Mouse (Mus musculus): ENCODE measurements around the gene Vps4b. TPM values are rescaled to one million over a fixed set of nuclear protein-coding genes. Genes with fewer than 3 reads are reported as not detected.

Vps4b gene
- total and polyA plus RNA-seq, 2 experiments from 2014 or later = 17.5 to 31.7 TPM

DNA sequence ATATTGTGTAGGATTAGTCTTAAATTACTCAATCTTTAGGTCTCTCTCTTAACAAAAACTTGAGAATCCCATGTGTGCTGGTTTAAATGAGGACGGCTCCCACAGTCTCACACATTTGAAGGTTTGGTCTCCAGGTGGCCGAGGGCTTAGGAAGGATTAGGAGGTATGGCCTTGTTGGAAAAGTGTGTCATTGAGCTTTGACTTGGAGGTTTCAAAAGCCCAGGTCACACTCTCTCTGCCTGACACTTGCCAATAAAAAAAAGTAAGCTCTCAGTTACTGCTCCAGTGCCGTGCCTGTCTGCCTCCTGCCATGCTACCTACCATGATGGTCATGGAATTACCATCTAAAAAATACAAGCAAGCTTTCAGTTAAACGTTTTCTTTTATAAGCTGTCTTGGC is 21.6 kb downstream of the Vps4b start:
- H3K4me1 ChIP-seq (ENCODE audit: control insufficient read depth, insufficient read depth) = no peaks in the 10 kb centered on the region
- no peak overlapping the region for H3K4me3 ChIP-seq (ENCODE audit: low read depth, low read length)
- H3K9me3 ChIP-seq (replicated peaks; ENCODE audit: control insufficient read depth, low read length) = no peaks in the 10 kb centered on the region
- peaks cover 68% of the 10 kb centered on the region for H3K36me3 ChIP-seq (replicated peaks; ENCODE audit: control insufficient read depth, insufficient read depth, low read length)
- TF ChIP-seq EP300 (IDR thresholded peaks at IDR 0.05; ENCODE audit: low read depth) (no peak), CTCF (IDR thresholded peaks at IDR 0.05; ENCODE audit: low read depth) (no peak)
- H3K27ac ChIP-seq (ENCODE audit: low read depth) = no peak overlapping the region
- H3K4me2 ChIP-seq (ENCODE audit: low read depth, low read length) = no peak overlapping the region
- DNase-seq (ENCODE audit: low spot score) = no peak
- no peak for ATAC-seq (ENCODE audit: insufficient read depth, low read depth)
- WGBS = 86% methylated on average over 4 of the region's 4 CpGs
- H3K9ac ChIP-seq (replicated peaks; ENCODE audit: low read depth, low read length) = no peak overlapping the region
- H3K27me3 ChIP-seq (ENCODE audit: control insufficient read depth, insufficient read depth, low read length) = no peaks in the 10 kb centered on the region

DNA sequence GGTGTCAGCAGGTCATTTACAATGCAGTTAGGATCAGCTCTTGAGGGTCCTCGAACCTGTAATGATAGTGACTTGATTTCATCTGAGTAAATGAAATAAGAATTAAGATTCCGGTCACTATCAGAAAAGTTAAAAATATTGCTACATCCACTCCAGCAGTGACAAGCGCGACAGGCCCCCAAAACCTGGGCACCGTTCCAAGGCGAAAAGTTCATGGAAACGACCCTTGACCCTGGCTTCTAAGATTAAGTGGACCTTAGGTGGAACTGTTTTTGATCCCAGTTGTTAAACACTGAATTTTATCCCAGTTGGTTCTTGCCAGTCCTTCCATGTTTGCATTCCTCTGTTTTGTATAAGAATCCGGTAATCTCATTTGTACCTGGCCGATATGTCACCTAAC is 22.4 kb downstream of the Vps4b start:
- ATAC-seq (ENCODE audit: insufficient read depth, low read depth) = no peak
- Histone ChIP-seq H3K9me3 (replicated peaks; ENCODE audit: control insufficient read depth, low read length) (no peaks in the 10 kb centered on the region), H3K4me3 (ENCODE audit: low read depth, low read length) (no peak overlapping the region), H3K9ac (replicated peaks; ENCODE audit: low read depth, low read length) (no peak overlapping the region), H3K4me1 (ENCODE audit: control insufficient read depth, insufficient read depth) (no peaks in the 10 kb centered on the region), H3K4me2 (ENCODE audit: low read depth, low read length) (no peak overlapping the region), H3K27ac (ENCODE audit: low read depth) (no peak overlapping the region), H3K36me3 (replicated peaks; ENCODE audit: control insufficient read depth, insufficient read depth, low read length) (peaks cover 63% of the 10 kb centered on the region), H3K27me3 (ENCODE audit: control insufficient read depth, insufficient read depth, low read length) (no peaks in the 10 kb centered on the region)
- 68% methylated on average over 9 of the region's 9 CpGs for WGBS
- TF ChIP-seq EP300 (IDR thresholded peaks at IDR 0.05; ENCODE audit: low read depth) (no peak), CTCF (IDR thresholded peaks at IDR 0.05; ENCODE audit: low read depth) (no peak)
- DNase-seq (ENCODE audit: low spot score) = no peak

DNA sequence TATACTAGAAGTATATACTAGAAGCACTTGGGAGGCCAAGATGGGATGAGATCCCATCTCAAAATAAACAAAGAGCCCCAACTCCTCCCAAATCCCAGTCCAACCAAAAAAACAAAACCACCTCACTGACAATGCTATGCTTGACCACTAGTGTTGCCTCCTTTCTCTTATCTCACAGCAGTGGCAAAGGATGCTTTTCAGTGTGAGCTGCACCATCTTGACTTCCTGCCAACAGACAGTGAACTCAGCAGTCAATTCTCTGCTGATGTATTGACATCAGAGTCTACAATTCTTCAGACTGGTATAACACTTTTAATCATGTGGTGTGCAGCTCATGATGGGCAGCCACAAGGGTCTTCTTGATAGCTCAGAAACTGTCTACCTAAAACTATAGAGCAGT is 27.8 kb downstream of the Vps4b start:
- Histone ChIP-seq H3K27ac (ENCODE audit: low read depth) (no peak overlapping the region), H3K4me3 (ENCODE audit: low read depth, low read length) (no peak overlapping the region), H3K9me3 (replicated peaks; ENCODE audit: control insufficient read depth, low read length) (no peaks in the 10 kb centered on the region), H3K9ac (replicated peaks; ENCODE audit: low read depth, low read length) (no peak overlapping the region), H3K36me3 (replicated peaks; ENCODE audit: control insufficient read depth, insufficient read depth, low read length) (peaks cover 54% of the 10 kb centered on the region), H3K4me2 (ENCODE audit: low read depth, low read length) (no peak overlapping the region), H3K27me3 (ENCODE audit: control insufficient read depth, insufficient read depth, low read length) (no peaks in the 10 kb centered on the region), H3K4me1 (ENCODE audit: control insufficient read depth, insufficient read depth) (no peaks in the 10 kb centered on the region)
- ATAC-seq (ENCODE audit: insufficient read depth, low read depth) (no peak), DNase-seq (ENCODE audit: low spot score) (no peak)
- no peak for TF ChIP-seq EP300 (IDR thresholded peaks at IDR 0.05; ENCODE audit: low read depth)
- TF ChIP-seq CTCF (IDR thresholded peaks at IDR 0.05; ENCODE audit: low read depth) = no peak

DNA sequence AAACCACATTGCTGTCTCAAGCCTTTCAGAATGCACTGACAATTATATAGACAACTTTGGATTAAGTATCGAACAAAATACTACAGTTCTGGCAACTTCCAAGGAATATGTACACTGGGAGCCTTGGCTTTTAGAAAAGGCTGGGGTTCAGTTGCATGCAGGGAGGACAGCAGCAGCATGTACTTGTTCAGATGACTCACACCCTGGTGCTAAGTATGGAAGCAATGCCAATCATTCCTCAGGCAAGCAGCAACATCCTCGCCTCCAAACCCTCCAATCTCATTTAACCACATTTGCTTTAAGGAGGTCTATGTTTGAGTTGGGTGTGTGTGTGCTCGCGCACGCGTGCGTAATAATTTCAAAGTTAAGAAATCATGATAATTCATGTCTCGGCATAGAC is 30.8 kb downstream of the Vps4b start:
- no peaks in the 10 kb centered on the region for H3K9me3 ChIP-seq (replicated peaks; ENCODE audit: control insufficient read depth, low read length)
- ATAC-seq (ENCODE audit: insufficient read depth, low read depth) = no peak
- H3K9ac ChIP-seq (replicated peaks; ENCODE audit: low read depth, low read length) = no peak overlapping the region
- no peak for DNase-seq (ENCODE audit: low spot score)
- no peak for TF ChIP-seq EP300 (IDR thresholded peaks at IDR 0.05; ENCODE audit: low read depth)
- no peak for TF ChIP-seq CTCF (IDR thresholded peaks at IDR 0.05; ENCODE audit: low read depth)
- peaks cover 37% of the 10 kb centered on the region for H3K36me3 ChIP-seq (replicated peaks; ENCODE audit: control insufficient read depth, insufficient read depth, low read length)
- no peak overlapping the region for H3K4me2 ChIP-seq (ENCODE audit: low read depth, low read length)
- H3K4me3 ChIP-seq (ENCODE audit: low read depth, low read length) = no peak overlapping the region
- H3K4me1 ChIP-seq (ENCODE audit: control insufficient read depth, insufficient read depth) = no peaks in the 10 kb centered on the region
- 81% methylated on average over 8 of the region's 8 CpGs for WGBS
- no peaks in the 10 kb centered on the region for H3K27me3 ChIP-seq (ENCODE audit: control insufficient read depth, insufficient read depth, low read length)
- no peak overlapping the region for H3K27ac ChIP-seq (ENCODE audit: low read depth)

DNA sequence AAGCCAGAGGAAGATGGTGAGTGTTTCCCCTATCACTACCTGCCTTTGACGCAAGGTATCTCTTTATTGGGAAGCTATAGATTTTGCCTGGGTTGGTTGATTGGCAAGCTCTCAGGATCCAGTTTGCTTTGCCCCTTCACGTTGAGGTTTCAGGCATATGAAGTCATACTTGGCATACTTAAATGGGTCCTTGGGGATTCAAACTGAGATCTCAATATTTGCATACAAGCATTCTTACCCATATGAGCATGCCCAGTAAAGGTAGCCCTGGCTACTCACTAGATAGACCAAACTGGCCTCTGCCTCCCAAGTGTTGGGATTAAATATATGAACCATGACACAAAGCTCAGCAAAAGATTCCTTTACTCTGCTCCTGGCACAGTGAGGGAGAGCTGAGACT is 31.7 kb downstream of the Vps4b start:
- Histone ChIP-seq H3K27me3 (ENCODE audit: control insufficient read depth, insufficient read depth, low read length) (no peaks in the 10 kb centered on the region), H3K4me1 (ENCODE audit: control insufficient read depth, insufficient read depth) (no peaks in the 10 kb centered on the region), H3K4me3 (ENCODE audit: low read depth, low read length) (no peak overlapping the region), H3K36me3 (replicated peaks; ENCODE audit: control insufficient read depth, insufficient read depth, low read length) (peaks cover 29% of the 10 kb centered on the region), H3K9me3 (replicated peaks; ENCODE audit: control insufficient read depth, low read length) (no peaks in the 10 kb centered on the region), H3K4me2 (ENCODE audit: low read depth, low read length) (no peak overlapping the region), H3K27ac (ENCODE audit: low read depth) (no peak overlapping the region), H3K9ac (replicated peaks; ENCODE audit: low read depth, low read length) (no peak overlapping the region)
- DNase-seq (ENCODE audit: low spot score) (no peak), ATAC-seq (ENCODE audit: insufficient read depth, low read depth) (no peak)
- 71% methylated on average over 2 of the region's 2 CpGs for WGBS
- TF ChIP-seq CTCF (IDR thresholded peaks at IDR 0.05; ENCODE audit: low read depth) (no peak), EP300 (IDR thresholded peaks at IDR 0.05; ENCODE audit: low read depth) (no peak)

DNA sequence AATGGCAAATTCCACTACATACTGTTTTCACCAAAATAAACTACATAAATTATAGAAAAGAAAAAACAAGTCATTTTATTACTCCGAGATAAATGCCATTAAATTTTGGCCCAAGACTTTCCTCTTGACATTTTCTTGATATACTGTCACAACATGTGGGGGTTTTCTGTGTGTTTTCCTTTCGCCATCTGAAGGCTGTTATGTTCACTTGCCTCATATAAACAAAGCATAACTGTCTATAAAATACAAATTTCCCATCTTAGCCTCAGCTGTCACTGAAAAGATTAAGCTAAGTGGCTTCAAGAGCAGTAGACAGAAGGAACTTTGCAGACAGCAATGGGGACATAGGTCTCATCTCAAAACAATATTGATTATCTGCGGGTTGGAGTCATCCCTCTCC is 32.2 kb downstream of the Vps4b start:
- Histone ChIP-seq H3K27ac (ENCODE audit: low read depth) (no peak overlapping the region), H3K4me3 (ENCODE audit: low read depth, low read length) (no peak overlapping the region), H3K4me2 (ENCODE audit: low read depth, low read length) (no peak overlapping the region), H3K9me3 (replicated peaks; ENCODE audit: control insufficient read depth, low read length) (no peaks in the 10 kb centered on the region), H3K36me3 (replicated peaks; ENCODE audit: control insufficient read depth, insufficient read depth, low read length) (peaks cover 29% of the 10 kb centered on the region), H3K27me3 (ENCODE audit: control insufficient read depth, insufficient read depth, low read length) (no peaks in the 10 kb centered on the region), H3K9ac (replicated peaks; ENCODE audit: low read depth, low read length) (no peak overlapping the region), H3K4me1 (ENCODE audit: control insufficient read depth, insufficient read depth) (no peaks in the 10 kb centered on the region)
- WGBS = 93% methylated on average over 3 of the region's 3 CpGs
- ATAC-seq (ENCODE audit: insufficient read depth, low read depth) (no peak), DNase-seq (ENCODE audit: low spot score) (no peak)
- TF ChIP-seq EP300 (IDR thresholded peaks at IDR 0.05; ENCODE audit: low read depth) (no peak), CTCF (IDR thresholded peaks at IDR 0.05; ENCODE audit: low read depth) (no peak)

Data from heart, postnatal 0 days (tissue).